Mouse (Mus musculus): ENCODE data around the gene Cnnm2. TPM values are rescaled to one million over a fixed set of nuclear protein-coding genes. Genes with fewer than 3 reads are reported as not detected.

The Cnnm2 gene
- polyA plus RNA-seq, 1 experiment from 2014 or later = 2.4 TPM

DNA sequence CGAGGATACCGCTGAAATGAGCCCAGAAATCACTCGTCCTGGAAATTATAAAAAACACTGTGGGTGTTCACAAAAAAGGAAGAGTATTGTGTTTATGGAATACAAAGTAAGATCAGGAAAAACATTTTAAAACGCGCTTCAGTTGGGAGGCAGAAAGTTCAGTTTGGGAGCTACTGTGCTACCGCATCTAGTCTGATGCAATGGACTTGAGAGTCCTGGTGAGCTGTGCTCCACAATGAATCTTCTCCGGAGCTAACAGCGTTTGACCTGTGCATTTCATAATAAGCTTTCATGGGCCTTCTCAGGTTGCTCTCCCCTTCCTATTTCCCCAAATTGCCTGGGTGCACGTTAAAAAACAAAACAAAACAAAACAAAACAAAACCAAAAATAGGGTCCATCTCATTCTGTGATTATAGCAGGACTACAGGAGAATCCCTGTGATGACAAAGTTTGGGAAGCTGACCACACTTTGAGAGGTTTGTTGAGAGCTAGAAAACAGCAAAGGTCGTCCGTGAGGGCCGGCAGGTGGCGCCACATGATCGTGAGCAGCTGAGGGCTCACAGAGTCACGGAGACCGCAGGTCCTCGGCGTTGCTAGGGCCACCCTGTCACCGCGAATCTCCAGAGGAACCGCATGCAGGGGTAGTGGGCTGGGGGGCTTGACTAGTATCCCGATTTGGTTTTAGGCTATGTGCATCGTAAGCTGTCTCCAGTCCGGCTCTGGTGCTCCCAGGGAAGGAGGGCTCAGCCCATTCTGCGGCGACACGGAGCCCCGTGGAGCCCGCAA lies 828 bp upstream of the Cnnm2 start:
- Histone ChIP-seq H3K4me1 (replicated peaks) (peaks cover 32% of the 10 kb centered on the region), H3K9ac (no peak overlapping the region), H3K27me3 (peaks cover 7% of the 10 kb centered on the region; the same call in 1 of the 2 replicates), H3K27ac (peak overlapping the region; percentile 63), H3K4me3 (peak overlapping the region; percentile 76), H3K9me3 (replicated peaks) (no peaks in the 10 kb centered on the region), H3K4me2 (peak overlapping the region; percentile 96), H3K36me3 (no peaks in the 10 kb centered on the region)
- 17% methylated on average over 29 of the region's 29 CpGs for WGBS
- ATAC-seq (replicated peaks; ENCODE audit: insufficient number of reproducible peaks, insufficient read depth, low FRiP score, low read depth) = peak; percentile 68

DNA sequence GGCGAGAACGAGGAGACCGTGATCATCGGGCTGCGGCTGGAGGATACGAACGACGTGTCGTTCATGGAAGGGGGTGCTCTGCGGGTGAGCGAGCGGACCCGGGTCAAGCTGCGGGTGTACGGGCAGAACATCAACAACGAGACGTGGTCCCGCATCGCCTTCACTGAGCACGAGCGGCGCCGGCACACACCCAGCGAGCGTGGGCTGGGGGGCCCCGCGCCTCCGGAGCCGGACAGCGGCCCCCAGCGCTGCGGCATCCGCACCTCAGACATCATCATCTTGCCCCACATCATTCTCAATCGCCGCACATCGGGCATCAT lies 535 bp downstream of the Cnnm2 start:
- Histone ChIP-seq H3K9ac (peak overlapping the region; percentile 82), H3K9me3 (replicated peaks) (no peaks in the 10 kb centered on the region), H3K27me3 (peaks cover 7% of the 10 kb centered on the region; the same call in 1 of the 2 replicates), H3K4me2 (peak overlapping the region; percentile 96), H3K4me3 (peak overlapping the region; percentile 76), H3K4me1 (replicated peaks) (peaks cover 32% of the 10 kb centered on the region), H3K27ac (peak overlapping the region; percentile 77), H3K36me3 (no peaks in the 10 kb centered on the region)
- no peak for ATAC-seq (replicated peaks; ENCODE audit: insufficient number of reproducible peaks, insufficient read depth, low FRiP score, low read depth)
- under 1% methylated on average over 36 of the region's 36 CpGs for WGBS

- Histone ChIP-seq H3K9me3 (replicated peaks) (no peaks in the 10 kb centered on the region), H3K36me3 (no peaks in the 10 kb centered on the region), H3K27me3 (peaks cover 7% of the 10 kb centered on the region; the same call in 1 of the 2 replicates), H3K4me1 (replicated peaks) (peaks cover 32% of the 10 kb centered on the region), H3K4me2 (peak overlapping the region; percentile 96), H3K9ac (peak overlapping the region; percentile 82), H3K27ac (no peak overlapping the region), H3K4me3 (peak overlapping the region; percentile 76)
- no peak for ATAC-seq (replicated peaks; ENCODE audit: insufficient number of reproducible peaks, insufficient read depth, low FRiP score, low read depth)
- under 1% methylated on average over 50 of the region's 50 CpGs for WGBS
Measured at GRCm38 (mm10) chr19:46762291-46762991, 1.0 kb downstream of the Cnnm2 start.

GRCm38 (mm10) chr19:46762992-46763342 lies 1.6 kb downstream of the Cnnm2 start:
- H3K27me3 ChIP-seq = peaks cover 7% of the 10 kb centered on the region; the same call in 1 of the 2 replicates
- H3K4me3 ChIP-seq = peak overlapping the region; percentile 76
- no peaks in the 10 kb centered on the region for H3K9me3 ChIP-seq (replicated peaks)
- ATAC-seq (replicated peaks; ENCODE audit: insufficient number of reproducible peaks, insufficient read depth, low FRiP score, low read depth) = no peak
- no peak overlapping the region for H3K27ac ChIP-seq
- H3K36me3 ChIP-seq = no peaks in the 10 kb centered on the region
- WGBS = 1% methylated on average over 19 of the region's 19 CpGs
- peak overlapping the region; percentile 96 for H3K4me2 ChIP-seq
- 0 out of 2 replicates have a peak overlapping the region, but pooled peaks have one; percentile 82 for H3K9ac ChIP-seq
- H3K4me1 ChIP-seq (replicated peaks) = peaks cover 32% of the 10 kb centered on the region

DNA sequence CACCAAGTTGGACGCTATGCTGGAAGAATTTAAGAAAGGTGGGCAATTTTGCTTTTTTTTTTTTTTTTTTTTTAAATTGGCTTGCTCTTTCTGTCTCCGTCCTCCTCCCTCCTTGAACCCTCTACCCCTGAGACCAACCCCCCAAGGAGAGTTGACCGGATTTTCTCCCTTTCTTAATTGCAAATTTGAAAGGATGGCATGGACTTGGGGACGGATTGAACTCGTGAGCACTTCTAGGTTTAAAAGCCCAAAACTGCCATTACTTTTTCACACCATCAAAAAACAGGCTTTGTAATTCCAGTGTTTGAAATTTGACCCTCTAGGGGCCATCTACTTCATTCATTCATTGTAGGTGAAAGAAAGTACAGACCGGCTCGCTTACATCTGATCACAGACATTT lies 2.0 kb downstream of the Cnnm2 start:
- H3K27ac ChIP-seq = no peak overlapping the region
- peaks cover 7% of the 10 kb centered on the region; the same call in 1 of the 2 replicates for H3K27me3 ChIP-seq
- ATAC-seq (replicated peaks; ENCODE audit: insufficient number of reproducible peaks, insufficient read depth, low FRiP score, low read depth) = no peak
- no peaks in the 10 kb centered on the region for H3K9me3 ChIP-seq (replicated peaks)
- H3K4me1 ChIP-seq (replicated peaks) = peaks cover 30% of the 10 kb centered on the region
- peak overlapping the region; percentile 76 for H3K4me3 ChIP-seq
- WGBS = 39% methylated on average over 7 of the region's 7 CpGs
- peak overlapping the region; percentile 96 for H3K4me2 ChIP-seq
- no peaks in the 10 kb centered on the region for H3K36me3 ChIP-seq
- 0 out of 2 replicates have a peak overlapping the region, but pooled peaks have one; percentile 82 for H3K9ac ChIP-seq

GRCm38 (mm10) chr19:46763932-46764762 lies 2.8 kb downstream of the Cnnm2 start:
- Histone ChIP-seq H3K9me3 (replicated peaks) (no peaks in the 10 kb centered on the region), H3K9ac (no peak overlapping the region), H3K4me3 (0 out of 2 replicates have a peak overlapping the region, but pooled peaks have one; percentile 76), H3K36me3 (no peaks in the 10 kb centered on the region), H3K4me1 (replicated peaks) (peaks cover 28% of the 10 kb centered on the region), H3K27ac (no peak overlapping the region), H3K4me2 (peak overlapping the region; percentile 96), H3K27me3 (peaks cover 7% of the 10 kb centered on the region; the same call in 1 of the 2 replicates)
- WGBS = 73% methylated on average over 12 of the region's 12 CpGs
- ATAC-seq (replicated peaks; ENCODE audit: insufficient number of reproducible peaks, insufficient read depth, low FRiP score, low read depth) = no peak

DNA sequence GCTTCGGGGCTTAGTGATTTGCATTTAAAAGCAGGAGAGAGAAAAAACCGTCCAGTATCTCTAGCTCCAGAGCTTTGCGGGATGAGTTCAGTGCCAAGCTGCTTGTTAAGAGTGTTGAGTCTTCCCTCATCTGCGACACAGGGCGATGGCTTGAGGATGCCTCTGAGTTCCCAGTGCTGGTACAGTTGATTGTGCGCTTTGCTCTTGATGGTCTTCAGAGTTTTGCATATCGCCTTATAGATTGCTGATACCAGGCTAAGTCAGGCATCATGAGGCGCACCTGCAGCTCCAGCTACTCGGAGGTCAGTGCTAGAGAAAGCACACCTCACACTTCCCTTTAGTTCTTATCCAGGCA lies 3.3 kb downstream of the Cnnm2 start:
- peaks cover 28% of the 10 kb centered on the region for H3K4me1 ChIP-seq (replicated peaks)
- peak overlapping the region; percentile 96; the same call in 1 of the 2 replicates for H3K4me2 ChIP-seq
- no peaks in the 10 kb centered on the region for H3K36me3 ChIP-seq
- H3K9ac ChIP-seq = no peak overlapping the region
- no peak overlapping the region for H3K27ac ChIP-seq
- ATAC-seq (replicated peaks; ENCODE audit: insufficient number of reproducible peaks, insufficient read depth, low FRiP score, low read depth) = no peak
- 79% methylated on average over 9 of the region's 9 CpGs for WGBS
- H3K4me3 ChIP-seq = no peak overlapping the region
- H3K9me3 ChIP-seq (replicated peaks) = no peaks in the 10 kb centered on the region
- H3K27me3 ChIP-seq = peaks cover 7% of the 10 kb centered on the region; the same call in 1 of the 2 replicates

- Histone ChIP-seq H3K27ac (no peak overlapping the region), H3K9me3 (replicated peaks) (no peaks in the 10 kb centered on the region), H3K36me3 (no peaks in the 10 kb centered on the region), H3K4me1 (replicated peaks) (peaks cover 25% of the 10 kb centered on the region), H3K9ac (no peak overlapping the region), H3K4me2 (no peak overlapping the region), H3K4me3 (no peak overlapping the region), H3K27me3 (peaks cover 7% of the 10 kb centered on the region; the same call in 1 of the 2 replicates)
- no peak for ATAC-seq (replicated peaks; ENCODE audit: insufficient number of reproducible peaks, insufficient read depth, low FRiP score, low read depth)
- WGBS = 71% methylated on average over 5 of the region's 5 CpGs
Measured at GRCm38 (mm10) chr19:46766125-46766524, 4.7 kb downstream of the Cnnm2 start.

GRCm38 (mm10) chr19:46769759-46770158 lies 8.4 kb downstream of the Cnnm2 start:
- no peaks in the 10 kb centered on the region for H3K27me3 ChIP-seq
- ATAC-seq (replicated peaks; ENCODE audit: insufficient number of reproducible peaks, insufficient read depth, low FRiP score, low read depth) = no peak
- H3K4me2 ChIP-seq = no peak overlapping the region
- WGBS = 83% methylated on average over 11 of the region's 11 CpGs
- H3K9ac ChIP-seq = no peak overlapping the region
- H3K36me3 ChIP-seq = no peaks in the 10 kb centered on the region
- H3K9me3 ChIP-seq (replicated peaks) = no peaks in the 10 kb centered on the region
- H3K4me1 ChIP-seq (replicated peaks) = 0 out of 2 replicates have a peak, but pooled peaks cover 2% of the 10 kb centered on the region
- no peak overlapping the region for H3K27ac ChIP-seq
- no peak overlapping the region for H3K4me3 ChIP-seq

DNA sequence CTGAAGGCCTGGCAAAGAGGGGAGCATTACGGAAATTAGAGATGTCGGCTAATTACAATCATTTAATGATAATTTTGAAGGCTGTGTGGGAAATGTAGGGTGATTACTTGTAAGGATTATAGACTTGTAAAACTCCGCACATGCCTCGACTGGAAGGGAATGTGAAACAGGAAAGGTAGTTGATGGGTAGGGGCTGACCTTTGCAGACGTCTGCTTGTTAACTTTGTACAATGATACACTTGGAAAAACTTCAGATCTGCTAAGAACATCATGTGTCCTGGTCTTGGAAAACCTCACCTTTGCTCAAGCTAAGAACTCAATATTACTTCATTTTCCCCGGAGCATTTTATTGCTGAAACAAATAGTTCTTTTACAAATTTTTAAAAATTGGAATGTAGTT lies 10.4 kb downstream of the Cnnm2 start:
- no peak overlapping the region for H3K4me3 ChIP-seq
- ATAC-seq (replicated peaks; ENCODE audit: insufficient number of reproducible peaks, insufficient read depth, low FRiP score, low read depth) = no peak
- H3K9ac ChIP-seq = no peak overlapping the region
- no peak overlapping the region for H3K27ac ChIP-seq
- H3K4me1 ChIP-seq (replicated peaks) = no peaks in the 10 kb centered on the region
- no peaks in the 10 kb centered on the region for H3K9me3 ChIP-seq (replicated peaks)
- H3K36me3 ChIP-seq = no peaks in the 10 kb centered on the region
- no peak overlapping the region for H3K4me2 ChIP-seq
- WGBS = 82% methylated on average over 6 of the region's 6 CpGs
- H3K27me3 ChIP-seq = no peaks in the 10 kb centered on the region

GRCm38 (mm10) chr19:46776391-46776790 lies 15.0 kb downstream of the Cnnm2 start:
- no peak overlapping the region for H3K4me2 ChIP-seq
- no peak overlapping the region for H3K9ac ChIP-seq
- no peaks in the 10 kb centered on the region for H3K36me3 ChIP-seq
- WGBS = 60% methylated on average over 5 of the region's 5 CpGs
- H3K27ac ChIP-seq = no peak overlapping the region
- ATAC-seq (replicated peaks; ENCODE audit: insufficient number of reproducible peaks, insufficient read depth, low FRiP score, low read depth) = no peak
- no peak overlapping the region for H3K4me3 ChIP-seq
- no peaks in the 10 kb centered on the region for H3K4me1 ChIP-seq (replicated peaks)
- H3K27me3 ChIP-seq = no peaks in the 10 kb centered on the region
- H3K9me3 ChIP-seq (replicated peaks) = no peaks in the 10 kb centered on the region

Data from heart, embryonic 15.5 days (tissue).